Comparison of ENCODE assay signal across 44 mouse cellular contexts in the genomic region with DNA sequence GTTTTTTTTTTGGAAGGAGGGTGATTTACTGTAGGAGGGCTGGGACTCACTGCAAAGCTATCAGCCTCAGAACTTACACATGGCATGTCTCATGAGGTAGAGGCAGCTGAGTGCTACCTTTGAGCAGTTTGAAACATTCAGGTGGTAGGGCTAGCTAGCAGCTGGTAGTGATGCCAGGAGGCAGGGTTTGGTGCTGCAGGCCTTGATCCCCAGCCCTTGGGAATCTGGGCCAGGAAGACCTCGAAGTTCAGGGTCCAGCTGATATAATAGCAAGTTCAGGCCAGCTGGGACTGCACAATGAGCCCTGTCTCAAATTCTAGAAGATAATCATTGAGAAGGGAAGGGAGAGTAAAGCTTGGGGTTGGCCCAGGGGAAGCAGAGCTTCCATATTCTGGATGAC. TPM values are rescaled to one million over a fixed set of nuclear protein-coding genes. Genes with fewer than 3 reads are reported as not detected.
"Had no signal": no experiment of that assay in that cellular context is flagged by ENCODE, and none has a peak within 500 bp of the region (broad histone marks: within the 10 kb centered on the region; RNA-seq: fewer than 3 reads in every experiment).

No protein-coding gene starts in this region.

- H3K4me3 ChIP-seq: heart, embryonic 10.5 days; heart, embryonic 12.5 days; heart, embryonic 13.5 days; heart, embryonic 15.5 days; hindbrain, embryonic 10.5 days; hindbrain, embryonic 12.5 days; hindbrain, embryonic 13.5 days; hindbrain, embryonic 15.5 days; intestine, embryonic 15.5 days; kidney, embryonic 15.5 days; left cerebral cortex, adult 2 months had no signal

- H3K27ac ChIP-seq: heart, embryonic 10.5 days; heart, embryonic 13.5 days; heart, embryonic 15.5 days; hindbrain, embryonic 10.5 days; hindbrain, embryonic 12.5 days; hindbrain, embryonic 13.5 days; hindbrain, embryonic 14.5 days; hindbrain, embryonic 15.5 days; hindbrain, postnatal 0 days; intestine, embryonic 15.5 days; kidney, embryonic 15.5 days; kidney, postnatal 0 days had no signal

- H3K9ac ChIP-seq: heart, embryonic 12.5 days; heart, embryonic 13.5 days; heart, embryonic 15.5 days; hindbrain, embryonic 12.5 days; hindbrain, embryonic 13.5 days; hindbrain, embryonic 14.5 days; hindbrain, embryonic 15.5 days; intestine, embryonic 15.5 days; kidney, embryonic 15.5 days had no signal

- H3K36me3 ChIP-seq: heart, embryonic 10.5 days; heart, embryonic 12.5 days; heart, embryonic 13.5 days; heart, embryonic 15.5 days; hindbrain, embryonic 10.5 days; hindbrain, embryonic 12.5 days; hindbrain, embryonic 13.5 days; hindbrain, embryonic 15.5 days; intestine, embryonic 15.5 days; kidney, embryonic 15.5 days had no signal

- DNase-seq: heart, postnatal 10 days; heart, postnatal 14 days; heart, postnatal 36 days; heart, postnatal 4 days; kidney, adult 11 months; kidney, adult 18-20 months; kidney, adult 2 months; kidney, adult 9 months; kidney, postnatal 10 days; kidney, postnatal 25 days; kidney, postnatal 36 days; kidney, postnatal 4 days; layer of hippocampus, adult 9-11 months; layer of hippocampus, postnatal 36 days had no signal

RNA-seq across cellular contexts. Expression of gene Gm20509, which starts 2.9 kb away (rescaled TPM):
- total RNA-seq: heart, postnatal 10 days; heart, postnatal 14 days; heart, postnatal 25 days; heart, postnatal 36 days; heart, postnatal 4 days; hematopoietic stem cell, adult 5-6 weeks; hindbrain, postnatal 0 days; layer of hippocampus, postnatal 10 days; layer of hippocampus, postnatal 36 days; left cerebral cortex, adult 2 months had no signal
- polyA plus RNA-seq: heart, embryonic 10.5 days; heart, embryonic 11.5 days; heart, embryonic 12.5 days; heart, embryonic 13.5 days; heart, embryonic 14.5 days; heart, embryonic 15.5 days; heart, embryonic 16.5 days; heart, postnatal 0 days; hindbrain, embryonic 10.5 days; hindbrain, embryonic 11.5 days; hindbrain, embryonic 12.5 days; hindbrain, embryonic 13.5 days; hindbrain, embryonic 14.5 days; hindbrain, embryonic 15.5 days; hindbrain, embryonic 16.5 days; hindbrain, postnatal 0 days; inflammation-experienced regulatory T-cells, adult 6 months; intestine, embryonic 14.5 days; intestine, embryonic 16.5 days; intestine, postnatal 0 days; kidney, adult 2 months; kidney, embryonic 14.5 days; kidney, embryonic 15.5 days; kidney, embryonic 16.5 days; kidney, postnatal 0 days; large intestine, adult 2 months had no signal

RNA-seq across cellular contexts. Expression of gene Khdc3, which starts 3.5 kb away (rescaled TPM):
- total RNA-seq: heart, postnatal 10 days; heart, postnatal 25 days; heart, postnatal 36 days; heart, postnatal 4 days; hindbrain, postnatal 0 days had no signal
- polyA plus RNA-seq: heart, embryonic 10.5 days; heart, embryonic 11.5 days; heart, embryonic 12.5 days; heart, embryonic 13.5 days; heart, embryonic 14.5 days; heart, embryonic 15.5 days; heart, postnatal 0 days; hindbrain, embryonic 11.5 days; hindbrain, embryonic 13.5 days; intestine, embryonic 15.5 days; intestine, embryonic 16.5 days; kidney, embryonic 14.5 days; kidney, embryonic 15.5 days; kidney, embryonic 16.5 days had no signal
